Mouse (Mus musculus): ENCODE data around the gene Tnrc18. TPM values are rescaled to one million over a fixed set of nuclear protein-coding genes. Genes with fewer than 3 reads are reported as not detected.

The Tnrc18 gene
- polyA plus RNA-seq, 1 experiment from 2014 or later: 61.2 TPM

GRCm38 (mm10) chr5:142786709-142787108, 30.8 kb downstream of the Tnrc18 start:
- 98% methylated on average over 5 of the region's 5 CpGs for WGBS
- H3K9ac ChIP-seq (replicated peaks): no peak overlapping the region
- H3K4me3 ChIP-seq (replicated peaks): no peak overlapping the region
- H3K9me3 ChIP-seq: no peaks in the 10 kb centered on the region
- no peak overlapping the region for H3K4me2 ChIP-seq
- H3K4me1 ChIP-seq (replicated peaks): no peaks in the 10 kb centered on the region
- H3K27me3 ChIP-seq: no peaks in the 10 kb centered on the region
- no peak for ATAC-seq (ENCODE audit: insufficient number of reproducible peaks, insufficient read depth, low FRiP score, low TSS enrichment, low read depth)
- H3K36me3 ChIP-seq: peaks cover 95% of the 10 kb centered on the region
- H3K27ac ChIP-seq: no peak overlapping the region

- ATAC-seq (ENCODE audit: insufficient number of reproducible peaks, insufficient read depth, low FRiP score, low TSS enrichment, low read depth): no peak
- Histone ChIP-seq H3K9ac (replicated peaks) (no peak overlapping the region), H3K36me3 (peaks cover 94% of the 10 kb centered on the region), H3K4me3 (replicated peaks) (no peak overlapping the region), H3K27ac (no peak overlapping the region), H3K9me3 (no peaks in the 10 kb centered on the region), H3K4me2 (no peak overlapping the region), H3K27me3 (no peaks in the 10 kb centered on the region), H3K4me1 (replicated peaks) (peaks cover 3% of the 10 kb centered on the region; the same call in 1 of the 2 replicates)
- WGBS: 91% methylated on average over 3 of the region's 3 CpGs
Observed at GRCm38 (mm10) chr5:142786215-142786614, 31.2 kb downstream of the Tnrc18 start.

- Histone ChIP-seq H3K27me3 (no peaks in the 10 kb centered on the region), H3K4me1 (replicated peaks) (peaks cover 13% of the 10 kb centered on the region), H3K4me2 (no peak overlapping the region), H3K9me3 (no peaks in the 10 kb centered on the region), H3K27ac (no peak overlapping the region), H3K9ac (replicated peaks) (no peak overlapping the region), H3K4me3 (replicated peaks) (no peak overlapping the region), H3K36me3 (peaks cover 94% of the 10 kb centered on the region)
- 80% methylated on average over 7 of the region's 7 CpGs for WGBS
- ATAC-seq (ENCODE audit: insufficient number of reproducible peaks, insufficient read depth, low FRiP score, low TSS enrichment, low read depth): no peak
Observed at GRCm38 (mm10) chr5:142783142-142783540, 34.3 kb downstream of the Tnrc18 start.

- H3K27ac ChIP-seq: no peak overlapping the region
- no peaks in the 10 kb centered on the region for H3K27me3 ChIP-seq
- WGBS: 87% methylated on average over 8 of the region's 8 CpGs
- peaks cover 94% of the 10 kb centered on the region for H3K36me3 ChIP-seq
- no peak overlapping the region for H3K4me2 ChIP-seq
- no peaks in the 10 kb centered on the region for H3K9me3 ChIP-seq
- no peak overlapping the region for H3K9ac ChIP-seq (replicated peaks)
- ATAC-seq (ENCODE audit: insufficient number of reproducible peaks, insufficient read depth, low FRiP score, low TSS enrichment, low read depth): no peak
- no peak overlapping the region for H3K4me3 ChIP-seq (replicated peaks)
- peaks cover 13% of the 10 kb centered on the region for H3K4me1 ChIP-seq (replicated peaks)
Observed at GRCm38 (mm10) chr5:142782459-142783141, 34.9 kb downstream of the Tnrc18 start.

GRCm38 (mm10) chr5:142780579-142780978, 36.9 kb downstream of the Tnrc18 start:
- H3K27me3 ChIP-seq: no peaks in the 10 kb centered on the region
- peaks cover 96% of the 10 kb centered on the region for H3K36me3 ChIP-seq
- no peak overlapping the region for H3K9ac ChIP-seq (replicated peaks)
- no peaks in the 10 kb centered on the region for H3K9me3 ChIP-seq
- H3K4me2 ChIP-seq: no peak overlapping the region
- 80% methylated on average over 5 of the region's 5 CpGs for WGBS
- H3K4me3 ChIP-seq (replicated peaks): no peak overlapping the region
- no peak overlapping the region for H3K27ac ChIP-seq
- peaks cover 13% of the 10 kb centered on the region for H3K4me1 ChIP-seq (replicated peaks)
- 0 out of 2 replicates have a peak, but pooled peaks have one; percentile 16 for ATAC-seq (ENCODE audit: insufficient number of reproducible peaks, insufficient read depth, low FRiP score, low TSS enrichment, low read depth)

- WGBS: 77% methylated on average over 6 of the region's 6 CpGs
- no peaks in the 10 kb centered on the region for H3K9me3 ChIP-seq
- no peak overlapping the region for H3K9ac ChIP-seq (replicated peaks)
Observed at GRCm38 (mm10) chr5:142778871-142779270, 38.6 kb downstream of the Tnrc18 start.

GRCm38 (mm10) chr5:142778135-142778534, 39.3 kb downstream of the Tnrc18 start:
- ATAC-seq (ENCODE audit: insufficient number of reproducible peaks, insufficient read depth, low FRiP score, low TSS enrichment, low read depth): no peak

More at GRCm38 (mm10) chr5:142778871-142779270, 38.6 kb downstream of the Tnrc18 start:
- no peak overlapping the region for H3K27ac ChIP-seq
- H3K4me2 ChIP-seq: no peak overlapping the region
- no peak overlapping the region for H3K4me3 ChIP-seq (replicated peaks)
- H3K27me3 ChIP-seq: no peaks in the 10 kb centered on the region
- H3K36me3 ChIP-seq: peaks cover 96% of the 10 kb centered on the region
- peaks cover 13% of the 10 kb centered on the region for H3K4me1 ChIP-seq (replicated peaks)
- ATAC-seq (ENCODE audit: insufficient number of reproducible peaks, insufficient read depth, low FRiP score, low TSS enrichment, low read depth): no peak

GRCm38 (mm10) chr5:142776080-142776479, 41.4 kb downstream of the Tnrc18 start:
- Histone ChIP-seq H3K9me3 (no peaks in the 10 kb centered on the region), H3K27me3 (no peaks in the 10 kb centered on the region), H3K9ac (replicated peaks) (no peak overlapping the region), H3K27ac (no peak overlapping the region), H3K4me3 (replicated peaks) (no peak overlapping the region), H3K4me2 (no peak overlapping the region), H3K4me1 (replicated peaks) (peaks cover 8% of the 10 kb centered on the region), H3K36me3 (peaks cover 99% of the 10 kb centered on the region)
- whole genome bisulfite sequencing: 92% methylated on average over 13 of the region's 13 CpGs
- ATAC-seq (ENCODE audit: insufficient number of reproducible peaks, insufficient read depth, low FRiP score, low TSS enrichment, low read depth): no peak

More at GRCm38 (mm10) chr5:142778135-142778534, 39.3 kb downstream of the Tnrc18 start:
- Histone ChIP-seq H3K36me3 (peaks cover 96% of the 10 kb centered on the region), H3K9ac (replicated peaks) (no peak overlapping the region), H3K9me3 (no peaks in the 10 kb centered on the region), H3K4me1 (replicated peaks) (peaks cover 13% of the 10 kb centered on the region), H3K27me3 (no peaks in the 10 kb centered on the region), H3K4me3 (replicated peaks) (no peak overlapping the region), H3K4me2 (no peak overlapping the region), H3K27ac (0 out of 2 replicates have a peak overlapping the region, but pooled peaks have one; percentile 29)
- 75% methylated on average over 8 of the region's 8 CpGs for WGBS

- peaks cover 99% of the 10 kb centered on the region for H3K36me3 ChIP-seq
- no peak for ATAC-seq (ENCODE audit: insufficient number of reproducible peaks, insufficient read depth, low FRiP score, low TSS enrichment, low read depth)
- no peak overlapping the region for H3K27ac ChIP-seq
- H3K9ac ChIP-seq (replicated peaks): no peak overlapping the region
- no peaks in the 10 kb centered on the region for H3K27me3 ChIP-seq
- H3K4me3 ChIP-seq (replicated peaks): no peak overlapping the region
- peaks cover 11% of the 10 kb centered on the region for H3K4me1 ChIP-seq (replicated peaks)
- no peaks in the 10 kb centered on the region for H3K9me3 ChIP-seq
- WGBS: 91% methylated on average over 5 of the region's 5 CpGs
- no peak overlapping the region for H3K4me2 ChIP-seq
Observed at GRCm38 (mm10) chr5:142774771-142775170, 42.7 kb downstream of the Tnrc18 start.

GRCm38 (mm10) chr5:142771964-142772363, 45.5 kb downstream of the Tnrc18 start:
- WGBS: 95% methylated on average over 15 of the region's 15 CpGs

GRCm38 (mm10) chr5:142771034-142771433, 46.4 kb downstream of the Tnrc18 start:
- WGBS: 85% methylated on average over 4 of the region's 4 CpGs
- Histone ChIP-seq H3K4me2 (no peak overlapping the region), H3K27me3 (no peaks in the 10 kb centered on the region), H3K36me3 (peaks cover 97% of the 10 kb centered on the region), H3K27ac (peak overlapping the region; percentile 19; the same call in 1 of the 2 replicates), H3K4me3 (replicated peaks) (no peak overlapping the region), H3K9me3 (no peaks in the 10 kb centered on the region), H3K4me1 (replicated peaks) (peaks cover 23% of the 10 kb centered on the region), H3K9ac (replicated peaks) (no peak overlapping the region)
- no peak for ATAC-seq (ENCODE audit: insufficient number of reproducible peaks, insufficient read depth, low FRiP score, low TSS enrichment, low read depth)

More at GRCm38 (mm10) chr5:142771964-142772363, 45.5 kb downstream of the Tnrc18 start:
- H3K4me1 ChIP-seq (replicated peaks): peaks cover 23% of the 10 kb centered on the region
- no peak overlapping the region for H3K4me3 ChIP-seq (replicated peaks)
- H3K9ac ChIP-seq (replicated peaks): no peak overlapping the region
- H3K27me3 ChIP-seq: no peaks in the 10 kb centered on the region
- peaks cover 97% of the 10 kb centered on the region for H3K36me3 ChIP-seq
- H3K27ac ChIP-seq: no peak overlapping the region
- ATAC-seq (ENCODE audit: insufficient number of reproducible peaks, insufficient read depth, low FRiP score, low TSS enrichment, low read depth): no peak
- H3K4me2 ChIP-seq: no peak overlapping the region
- no peaks in the 10 kb centered on the region for H3K9me3 ChIP-seq
